In genomic region chr14:79588534-79588951, GRCm38 (mm10) we compare ENCODE assay signal across 8 mouse cellular contexts. TPM values are rescaled to one million over a fixed set of nuclear protein-coding genes. Genes with fewer than 3 reads are reported as not detected.
DNase-seq lines count a peak whose midpoint lies in the region; ATAC-seq and TF ChIP-seq lines count a peak whose summit lies in the region.

No protein-coding gene starts in this region.

- H3K4me2 ChIP-seq in hindbrain, embryonic 12.5 days (replicated peaks), result peak overlapping the region; percentile 85
- H3K4me2 ChIP-seq in liver, postnatal 0 days (ENCODE audit: low read depth, low read length), result peak overlapping the region; percentile 89

- H3K4me1 ChIP-seq in hindbrain, embryonic 12.5 days, result peaks cover 21% of the 10 kb centered on the region
- H3K4me1 ChIP-seq in liver, postnatal 0 days (ENCODE audit: insufficient read depth), result peaks cover 7% of the 10 kb centered on the region

- 87% methylated on average over 9 of the region's 9 CpGs for WGBS in hindbrain, embryonic 12.5 days
- 83% methylated on average over 9 of the region's 9 CpGs for WGBS in liver, postnatal 0 days (ENCODE audit: insufficient replicate concordance)

- H3K27ac ChIP-seq in hindbrain, embryonic 12.5 days, result no peak overlapping the region
- H3K27ac ChIP-seq in liver, postnatal 0 days (ENCODE audit: low read depth), result no peak overlapping the region

- no peak for TF ChIP-seq CTCF in liver, postnatal 0 days (IDR thresholded peaks at IDR 0.05; ENCODE audit: low read depth)

- no peak for ATAC-seq in hindbrain, embryonic 12.5 days (ENCODE audit: low FRiP score)
- no peak for ATAC-seq in liver, postnatal 0 days
- no peak for ATAC-seq in megakaryocyte progenitor cell, adult 5-6 weeks (replicated peaks; ENCODE audit: poor library complexity)

- no peaks in the 10 kb centered on the region for H3K9me3 ChIP-seq in hindbrain, embryonic 12.5 days (replicated peaks)
- H3K9me3 ChIP-seq in liver, postnatal 0 days (ENCODE audit: low read length), result no peaks in the 10 kb centered on the region

- no peaks in the 10 kb centered on the region for H3K36me3 ChIP-seq in hindbrain, embryonic 12.5 days
- no peaks in the 10 kb centered on the region for H3K36me3 ChIP-seq in liver, postnatal 0 days (replicated peaks; ENCODE audit: insufficient read depth, low read length)

- no peak for TF ChIP-seq EP300 in liver, postnatal 0 days (IDR thresholded peaks at IDR 0.05; ENCODE audit: low read depth)

- H3K9ac ChIP-seq in hindbrain, embryonic 12.5 days, result peak overlapping the region; percentile 75; the same call in 1 of the 2 replicates
- H3K9ac ChIP-seq in liver, postnatal 0 days (replicated peaks), result no peak overlapping the region

- no peaks in the 10 kb centered on the region for H3K27me3 ChIP-seq in hindbrain, embryonic 12.5 days
- no peaks in the 10 kb centered on the region for H3K27me3 ChIP-seq in liver, postnatal 0 days (ENCODE audit: insufficient read depth, low read length)

- H3K4me3 ChIP-seq in hindbrain, embryonic 12.5 days, result peak overlapping the region; percentile 65
- H3K4me3 ChIP-seq in liver, postnatal 0 days (ENCODE audit: low read depth, low read length), result peak overlapping the region; percentile 63

- DNase-seq in layer of hippocampus, adult 11-12 months (ENCODE audit: low spot score), result peak; percentile 13
- no peak for DNase-seq in layer of hippocampus, adult 9-10 months (ENCODE audit: low spot score)
- peak; percentile 24 for DNase-seq in cerebellum, adult 8-10 months
- DNase-seq in liver, postnatal 0 days, result no peak
- no peak for DNase-seq in spleen, postnatal 4 days (ENCODE audit: low spot score in 2 of 2)
- DNase-seq in thymus, postnatal 14 days, result no peak

RNA-seq across cellular contexts. Expression of gene Sugt1, which starts 1.1 kb away (rescaled TPM):
- polyA plus RNA-seq in hindbrain, embryonic 12.5 days (2016; fragmentation: Nextera tagmentation; extraction: Ambion mirVana), result 128 and 133 TPM in 2 replicates
- polyA plus RNA-seq in liver, postnatal 0 days (2015; fragmentation: Nextera tagmentation; extraction: Ambion mirVana), result 33.2 and 33.5 TPM in 2 replicates
- 103 and 124 TPM in 2 replicates for total RNA-seq in megakaryocyte progenitor cell, adult 5-6 weeks (2015)
- total RNA-seq in megakaryocyte progenitor cell, adult 5-6 weeks (2017), result 125 and 134 TPM in 2 replicates

Comparison
In these comparisons a context has a peak if more than half of its experiments do, and no peak if none do; other contexts are left out.
1. DNase-seq: peak in layer of hippocampus, adult 11-12 months (single experiment) and cerebellum, adult 8-10 months (single experiment); none in layer of hippocampus, adult 9-10 months (single experiment), liver, postnatal 0 days (single experiment), spleen, postnatal 4 days (0 of 2) and thymus, postnatal 14 days (single experiment).